Mouse (Mus musculus): ENCODE results near the gene Lca5l.
"Not testable (repeated sequence)": the region's sequence is repeated elsewhere in the genome, so short reads cannot be mapped to it uniquely, and the experiment has no call there.

The Lca5l gene

GRCm38 (mm10) chr16:96165723-96166264 lies 26.3 kb downstream of the Lca5l start:
- DNase-seq, result no peak

- DNase-seq, result no peak
Observed at GRCm38 (mm10) chr16:96161336-96161735, 30.7 kb downstream of the Lca5l start.

GRCm38 (mm10) chr16:96160927-96161326 lies 31.1 kb downstream of the Lca5l start:
- DNase-seq, result no peak

GRCm38 (mm10) chr16:96159794-96160346 lies 32.2 kb downstream of the Lca5l start:
- DNase-seq, result no peak

GRCm38 (mm10) chr16:96159091-96159731 lies 32.9 kb downstream of the Lca5l start:
- DNase-seq, result peak in 1 of 2 experiments; percentile 40

GRCm38 (mm10) chr16:96158511-96159080 lies 33.5 kb downstream of the Lca5l start:
- no peak for DNase-seq

GRCm38 (mm10) chr16:96157171-96157570 lies 34.9 kb downstream of the Lca5l start:
- no peak for DNase-seq

- DNase-seq, result no peak
Observed at GRCm38 (mm10) chr16:96156019-96156418, 36.1 kb downstream of the Lca5l start.

GRCm38 (mm10) chr16:96154476-96154875 lies 37.6 kb downstream of the Lca5l start:
- DNase-seq, result no peak

- DNase-seq, result peak; percentile 55 to 81
Observed at GRCm38 (mm10) chr16:96151551-96151950, 40.5 kb downstream of the Lca5l start.

GRCm38 (mm10) chr16:96150995-96151394 lies 41.1 kb downstream of the Lca5l start:
- DNase-seq, result no peak

- no peak for DNase-seq
Observed at GRCm38 (mm10) chr16:96149311-96149710, 42.8 kb downstream of the Lca5l start.

GRCm38 (mm10) chr16:96148834-96149233 lies 43.2 kb downstream of the Lca5l start:
- DNase-seq, result no peak

- DNase-seq, result no peak
Observed at GRCm38 (mm10) chr16:96145814-96146213, 46.3 kb downstream of the Lca5l start.

- peak; percentile 99 to 100 for DNase-seq
Observed at GRCm38 (mm10) chr16:96145110-96145800, 46.8 kb downstream of the Lca5l start, which contains the start of gene Wrb. Gene Wrb (plus strand): TSS chr16:96145407.

- DNase-seq, result not testable (repeated sequence)
Observed at GRCm38 (mm10) chr16:96144748-96145109, 47.3 kb downstream of the Lca5l start.

GRCm38 (mm10) chr16:96128466-96128865 lies 63.6 kb downstream of the Lca5l start:
- no peak for DNase-seq

- DNase-seq, result peak; percentile 89 to 94
Observed at GRCm38 (mm10) chr16:96127657-96128344, 64.3 kb downstream of the Lca5l start, which contains the start of gene Hmgn1. Gene Hmgn1 (minus strand): TSS chr16:96127729.

- DNase-seq, result no peak
Observed at GRCm38 (mm10) chr16:96127288-96127656, 64.8 kb downstream of the Lca5l start.

- DNase-seq, result no peak
Observed at GRCm38 (mm10) chr16:96126684-96127171, 65.3 kb downstream of the Lca5l start.

GRCm38 (mm10) chr16:96120022-96120623 lies 71.9 kb downstream of the Lca5l start:
- DNase-seq, result no peak

GRCm38 (mm10) chr16:96114729-96115128 lies 77.3 kb downstream of the Lca5l start:
- DNase-seq, result no peak
